Mouse (Mus musculus) WW6 (cell line): Measurements from ENCODE around the gene Doc2a.
"Not testable (repeated sequence)": the region's sequence is repeated elsewhere in the genome, so short reads cannot be mapped to it uniquely, and the experiment has no call there.

Experiments used
- DNase-seq: peaks from one replicate; pipeline ENCODE4 v3.0.0-alpha.2; 2013; ENCODE audit warnings: low read depth, low spot score

Doc2a gene

GRCm38 (mm10) chr7:126868003-126868402 lies 20.8 kb downstream of the Doc2a start:
- no peak for DNase-seq

GRCm38 (mm10) chr7:126869780-126870519 lies 22.7 kb downstream of the Doc2a start:
- DNase-seq = no peak

DNA sequence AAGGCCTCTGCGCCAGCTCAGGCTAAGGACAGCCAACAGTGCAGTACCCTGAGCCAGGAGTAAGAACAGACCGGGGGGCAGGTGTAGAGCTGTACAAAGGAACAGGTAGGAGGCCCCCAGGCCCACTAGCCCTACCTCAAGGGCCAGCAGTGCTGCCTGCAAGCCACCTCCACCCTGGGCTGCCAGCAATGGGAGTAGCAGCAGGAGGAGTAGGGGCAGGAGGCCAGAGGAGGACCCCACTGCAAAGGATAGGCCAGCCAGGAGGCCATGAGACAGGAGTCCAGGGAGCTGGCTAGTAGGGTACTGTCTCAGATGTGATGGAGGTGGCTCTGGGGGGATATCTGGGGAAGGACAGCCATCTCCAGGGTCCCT lies 23.3 kb downstream of the Doc2a start:
- no peak for DNase-seq

DNA sequence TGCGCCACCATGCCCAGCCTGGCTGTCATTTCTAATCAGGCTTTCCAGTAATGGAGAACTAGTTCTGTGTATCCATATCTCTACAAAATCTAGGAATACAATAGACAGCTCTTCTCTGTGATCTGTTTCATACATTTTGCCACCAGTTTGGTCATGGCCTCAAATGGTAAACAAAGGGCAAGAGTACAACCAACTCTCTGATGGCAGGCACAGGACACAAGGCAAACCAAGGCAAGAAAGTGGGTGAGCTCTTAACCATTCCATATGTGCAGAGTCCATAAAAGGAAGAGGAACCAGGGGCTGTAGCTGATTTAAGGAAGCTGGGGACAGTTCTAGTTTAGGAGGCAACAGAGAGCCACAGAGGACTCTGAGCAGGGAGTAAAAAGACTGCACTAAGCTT lies 30.0 kb downstream of the Doc2a start:
- no peak for DNase-seq

- DNase-seq = no peak
Measured at GRCm38 (mm10) chr7:126881040-126881439, 33.8 kb downstream of the Doc2a start.

GRCm38 (mm10) chr7:126883731-126884181 lies 36.5 kb downstream of the Doc2a start:
- DNase-seq = no peak

GRCm38 (mm10) chr7:126884286-126885164 lies 37.3 kb downstream of the Doc2a start, which contains the start of gene Taok2:
Gene Taok2, minus strand, starts transcription at chr7:126884703.
- peak; percentile 94 for DNase-seq

GRCm38 (mm10) chr7:126887281-126887680 lies 40.1 kb downstream of the Doc2a start:
- DNase-seq = no peak

DNA sequence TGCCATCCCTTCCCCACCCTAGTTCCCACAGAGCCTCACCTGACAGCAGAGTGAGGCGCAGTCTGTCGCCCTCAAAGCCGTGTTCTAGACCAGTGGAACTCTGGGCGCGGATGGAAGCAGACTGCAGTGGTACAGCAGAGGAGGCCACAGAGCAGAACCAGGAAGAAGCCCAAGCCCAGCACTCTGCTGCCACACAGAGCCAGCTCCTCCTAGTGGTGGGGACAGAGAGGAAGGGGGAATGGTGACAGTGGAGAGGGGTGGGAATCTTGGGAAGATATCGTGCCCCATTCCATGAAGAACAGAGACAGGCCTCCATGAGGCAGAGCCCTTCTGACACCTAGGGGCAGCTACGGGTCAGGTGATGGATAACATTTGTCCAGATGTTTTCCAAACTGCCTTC lies 41.6 kb downstream of the Doc2a start:
- DNase-seq = peak; percentile 24

GRCm38 (mm10) chr7:126896912-126897311 lies 49.7 kb downstream of the Doc2a start:
- DNase-seq = no peak

DNA sequence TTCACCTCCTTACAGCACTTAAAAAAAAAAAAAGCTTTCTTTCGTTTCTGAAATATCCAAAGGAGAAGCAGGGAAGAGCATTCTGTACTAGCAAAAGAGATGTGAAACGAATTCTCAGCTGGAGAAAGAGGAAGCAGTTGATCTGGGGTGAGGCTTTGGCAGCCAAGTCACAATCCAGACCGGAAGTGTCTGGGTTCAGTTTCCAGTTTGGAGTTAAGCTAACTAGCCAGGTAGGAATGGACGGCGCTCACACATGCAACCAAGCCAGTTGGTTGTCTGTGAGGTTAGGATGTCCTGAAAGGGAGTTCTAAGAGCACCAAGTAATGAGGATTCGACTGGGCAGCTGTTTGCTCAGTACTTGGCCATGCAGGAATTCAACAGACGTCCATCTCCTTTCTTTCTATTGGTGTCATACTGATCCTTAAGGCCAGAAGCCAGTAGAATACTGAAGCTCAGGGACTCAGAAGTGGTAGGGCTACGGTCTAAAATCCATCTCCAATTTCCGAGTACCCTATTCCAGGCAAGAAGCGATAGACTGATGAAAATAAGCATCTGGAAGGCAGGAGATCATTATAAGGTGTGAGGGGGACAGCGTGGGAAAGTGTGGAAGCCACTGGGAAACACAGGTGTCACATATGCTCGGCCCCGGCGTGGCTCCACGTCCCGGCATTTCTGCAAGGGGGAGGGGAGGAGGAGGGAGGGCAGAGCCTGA lies 50.3 kb downstream of the Doc2a start:
- DNase-seq = no peak

DNA sequence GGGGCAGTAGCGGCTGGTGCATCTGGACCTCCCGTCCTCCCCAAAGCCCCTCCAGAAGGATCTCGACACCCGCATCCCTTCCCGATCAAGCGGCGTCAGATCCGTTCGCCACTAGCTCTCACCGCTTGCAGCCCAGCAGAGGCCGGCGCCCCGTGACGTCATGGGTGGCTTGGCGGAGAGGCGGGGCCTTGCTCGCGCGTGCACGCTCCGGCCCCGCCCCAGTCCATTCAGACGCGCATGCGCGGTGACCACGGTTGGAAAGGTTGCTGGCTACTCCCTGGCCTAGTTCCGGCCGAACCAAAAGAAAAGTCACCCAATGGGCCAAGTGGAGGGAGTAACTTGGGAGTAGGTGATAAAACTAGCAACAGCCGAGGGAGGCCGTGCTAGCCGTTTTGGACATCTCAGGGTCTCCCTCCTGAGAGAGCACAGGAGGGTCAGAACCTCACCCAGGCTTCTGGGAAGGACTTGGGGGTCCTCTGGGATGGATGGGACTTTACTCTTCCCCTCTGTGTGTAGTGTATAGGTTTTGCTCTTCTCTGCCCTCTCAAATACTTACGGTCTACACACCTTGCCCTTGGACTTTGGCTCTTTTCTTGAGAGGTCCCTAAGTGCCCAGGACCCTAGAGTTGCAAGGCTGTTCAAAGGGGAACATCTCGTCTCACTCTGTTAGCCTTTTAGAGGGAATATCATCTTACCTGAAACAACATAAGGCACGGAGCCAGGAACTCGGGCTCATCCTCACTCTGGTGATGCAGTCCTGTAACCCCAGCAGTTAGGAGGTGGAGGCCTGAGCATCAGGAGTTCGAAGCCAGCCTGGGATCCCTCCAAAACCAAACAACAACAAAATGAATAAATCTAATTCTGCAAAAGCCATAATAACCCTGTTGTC lies 51.1 kb downstream of the Doc2a start:
- peak; percentile 75 for DNase-seq

- DNase-seq = not testable (repeated sequence)
Measured at GRCm38 (mm10) chr7:126899781-126900180, 52.6 kb downstream of the Doc2a start.
